Mouse (Mus musculus): ENCODE results near the gene Panx3. TPM values are rescaled to one million over a fixed set of nuclear protein-coding genes. Genes with fewer than 3 reads are reported as not detected.

The Panx3 gene
- polyA plus RNA-seq (2015; fragmentation: Nextera tagmentation; extraction: Ambion mirVana), result not detected in 2 replicates

- DNase-seq (ENCODE audit: low spot score), result no peak
Measured at GRCm38 (mm10) chr9:37669115-37669514, at the start of gene Panx3. TSS of gene Panx3 (minus strand) at chr9:37669235.

GRCm38 (mm10) chr9:37716150-37716549, 47.1 kb upstream of the Panx3 start, which contains the start of gene Olfr160:
TSS of gene Olfr160 (minus strand) at chr9:37716250.
- no peak for DNase-seq (ENCODE audit: low spot score)

GRCm38 (mm10) chr9:37689970-37690686, 21.1 kb upstream of the Panx3 start:
- no peak for DNase-seq (ENCODE audit: low spot score)

GRCm38 (mm10) chr9:37687941-37688303, 18.9 kb upstream of the Panx3 start:
- no peak for DNase-seq (ENCODE audit: low spot score)

GRCm38 (mm10) chr9:37687288-37687940, 18.4 kb upstream of the Panx3 start:
- no peak for DNase-seq (ENCODE audit: low spot score)

GRCm38 (mm10) chr9:37681123-37681522, 12.1 kb upstream of the Panx3 start:
- no peak for DNase-seq (ENCODE audit: low spot score)

- DNase-seq (ENCODE audit: low spot score), result no peak
Measured at GRCm38 (mm10) chr9:37675287-37675686, 6.3 kb upstream of the Panx3 start.

GRCm38 (mm10) chr9:37670261-37670660, 1.2 kb upstream of the Panx3 start:
- no peak for DNase-seq (ENCODE audit: low spot score)

GRCm38 (mm10) chr9:37669678-37670077, 643 bp upstream of the Panx3 start:
- no peak for DNase-seq (ENCODE audit: low spot score)

GRCm38 (mm10) chr9:37666045-37666444, 3.0 kb downstream of the Panx3 start:
- DNase-seq (ENCODE audit: low spot score), result no peak

GRCm38 (mm10) chr9:37664604-37665003, 4.4 kb downstream of the Panx3 start:
- DNase-seq (ENCODE audit: low spot score), result no peak

GRCm38 (mm10) chr9:37663210-37663609, 5.8 kb downstream of the Panx3 start:
- DNase-seq (ENCODE audit: low spot score), result no peak

- no peak for DNase-seq (ENCODE audit: low spot score)
Measured at GRCm38 (mm10) chr9:37659413-37659812, 9.6 kb downstream of the Panx3 start.

- peak; percentile 58 for DNase-seq (ENCODE audit: low spot score)
Measured at GRCm38 (mm10) chr9:37656931-37657481, 12.0 kb downstream of the Panx3 start, which contains the start of gene Tbrg1. TSS of gene Tbrg1 (minus strand) at chr9:37657312.

GRCm38 (mm10) chr9:37656439-37656881, 12.6 kb downstream of the Panx3 start:
- peak; percentile 52 for DNase-seq (ENCODE audit: low spot score)

- DNase-seq (ENCODE audit: low spot score), result peak; percentile 9
Measured at GRCm38 (mm10) chr9:37655961-37656360, 13.1 kb downstream of the Panx3 start.

GRCm38 (mm10) chr9:37653836-37654235, 15.2 kb downstream of the Panx3 start:
- no peak for DNase-seq (ENCODE audit: low spot score)

- DNase-seq (ENCODE audit: low spot score), result no peak
Measured at GRCm38 (mm10) chr9:37650639-37651038, 18.4 kb downstream of the Panx3 start.

- DNase-seq (ENCODE audit: low spot score), result no peak
Measured at GRCm38 (mm10) chr9:37646246-37646645, 22.8 kb downstream of the Panx3 start.

GRCm38 (mm10) chr9:37638721-37639120, 30.3 kb downstream of the Panx3 start:
- no peak for DNase-seq (ENCODE audit: low spot score)

- DNase-seq (ENCODE audit: low spot score), result no peak
Measured at GRCm38 (mm10) chr9:37636800-37637542, 32.1 kb downstream of the Panx3 start.

- DNase-seq (ENCODE audit: low spot score), result peak; percentile 39
Measured at GRCm38 (mm10) chr9:37636335-37636734, 32.7 kb downstream of the Panx3 start.

Measured in thymus, postnatal 0 days (tissue).